Mouse (Mus musculus) left cerebral cortex, postnatal 25 days (tissue): ENCODE results near the gene Dleu7. TPM values are rescaled to one million over a fixed set of nuclear protein-coding genes. Genes with fewer than 3 reads are reported as not detected.

ENCODE experiments used
- DNase-seq, 2 experiments: peaks; one replicate each; pipeline ENCODE4 v3.0.0; 2022; ENCODE audit warnings: low spot score in 2 of 2, mixed read lengths in 1 of 2
- intact Hi-C: fragments of 180-260 bp; cut with DNase I; formaldehyde crosslinking; loops from one replicate; pipeline ENCODE4 v1.15.1; 2025
- total RNA-seq, 2 experiments: library from RNA; stranded (reverse); gene quantifications; 2 replicates each; pipeline ENCODE4 v1.2.3; 2021

The Dleu7 gene
- 1 to 10 TPM; 6.2 to 7.5 TPM for total RNA-seq

DNA sequence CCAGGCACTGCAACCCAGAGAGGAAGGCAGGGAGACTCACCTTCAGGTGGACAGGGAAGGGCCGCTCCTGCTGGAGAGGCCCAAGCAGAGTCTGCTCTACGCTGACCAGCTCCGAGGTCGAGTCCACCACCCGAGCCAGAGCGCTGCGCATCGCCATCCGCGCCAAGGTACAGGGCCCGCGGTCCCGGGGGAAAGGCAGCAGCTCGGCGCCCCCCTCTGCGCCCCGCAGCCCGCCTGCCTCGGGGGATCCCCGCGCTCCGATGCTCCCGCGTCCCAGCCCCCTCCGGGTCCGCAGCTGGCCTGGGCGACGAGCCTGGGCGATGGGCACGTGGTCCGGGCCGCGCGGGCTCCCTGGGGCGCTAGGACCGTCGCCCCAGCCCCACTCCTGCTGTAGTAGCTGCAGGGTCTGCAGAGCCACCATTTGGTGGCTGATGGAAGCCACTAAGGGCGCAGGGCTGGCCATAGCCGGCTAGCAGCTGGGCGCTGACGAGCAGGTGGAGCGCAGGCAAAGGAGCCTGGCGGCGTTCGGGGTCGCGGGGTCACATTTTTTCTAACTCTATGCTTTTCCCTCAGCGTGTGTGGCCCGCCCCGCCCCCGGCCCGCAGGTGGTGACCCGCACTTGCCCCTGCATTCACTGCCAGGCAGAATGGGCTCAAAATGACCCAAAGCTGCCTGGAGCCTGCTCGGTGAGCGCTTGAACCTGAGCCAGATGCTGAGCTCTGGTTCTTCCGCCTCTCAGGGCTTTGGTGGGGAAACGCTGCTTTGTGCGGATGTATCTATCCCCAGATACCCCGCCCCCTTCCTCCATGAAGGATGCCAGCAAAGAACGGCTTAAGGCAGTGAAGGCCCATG, at the start of gene Dleu7, which contains the start of gene Rnaseh2b:
Dleu7 (minus strand) TSS at position 560 of the 852 bp plus-strand sequence.
Rnaseh2b (plus strand) TSS at position 102 of the 852 bp plus-strand sequence.
- peak; percentile 9 to 25 for DNase-seq
- intact Hi-C loops = no loop called here

DNA sequence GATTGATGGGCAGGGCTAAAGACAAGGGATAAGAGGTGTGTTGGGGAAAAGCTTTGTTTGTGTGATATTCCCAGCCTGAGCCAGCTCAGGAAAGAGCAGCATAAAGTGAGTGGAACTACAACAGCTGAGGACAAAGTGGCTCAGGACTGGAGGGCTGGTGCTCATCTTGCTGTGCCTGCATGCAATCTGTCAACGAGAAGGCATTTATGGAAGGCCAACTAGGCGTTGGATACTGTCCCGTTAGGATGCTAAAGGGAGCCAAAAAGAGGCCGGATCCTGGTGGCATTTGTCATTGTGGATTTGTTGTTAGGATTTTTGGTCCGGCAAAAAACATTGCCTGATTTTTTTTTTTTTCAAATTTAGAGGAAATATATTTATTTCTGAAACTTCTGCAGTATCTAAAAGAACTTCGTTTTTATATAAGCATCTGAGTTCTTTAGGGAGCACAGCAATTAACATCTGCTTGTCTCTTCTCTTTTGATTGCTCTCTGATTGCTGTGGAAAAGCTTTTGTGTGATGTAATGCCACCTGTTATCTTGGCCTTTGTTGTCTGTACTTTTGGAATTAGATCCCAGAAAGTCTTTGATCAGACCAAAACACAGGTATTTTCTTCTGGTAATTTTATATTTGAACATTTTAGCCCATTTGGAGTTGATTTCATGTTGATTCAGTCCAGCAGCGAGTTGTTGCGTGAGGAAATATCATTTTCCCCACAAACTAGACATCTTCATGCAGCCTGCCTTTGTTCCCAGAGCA, 49.2 kb upstream of the Dleu7 start:
- DNase-seq = no peak
- intact Hi-C loops = no loop called here

DNA sequence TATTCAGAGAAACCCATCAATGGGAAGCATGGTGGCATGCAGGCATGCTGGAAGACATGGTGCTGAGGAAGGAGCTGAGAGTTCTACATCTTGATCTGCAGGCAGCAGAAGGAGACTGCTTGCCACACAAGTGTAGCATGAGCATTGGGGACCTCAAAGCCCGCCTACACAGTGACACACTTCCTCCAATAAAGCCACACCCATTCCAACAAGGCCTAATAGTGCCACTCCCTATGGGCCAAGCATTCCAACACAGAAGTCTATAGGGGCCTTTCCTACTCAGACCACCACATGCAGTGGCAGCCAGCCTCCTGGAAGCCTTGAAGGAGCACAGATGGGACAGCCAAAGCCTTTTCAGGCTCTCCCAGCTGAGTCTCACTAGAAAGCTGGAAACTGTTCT, 46.3 kb upstream of the Dleu7 start:
- DNase-seq = no peak
- intact Hi-C loops = no loop called here

DNA sequence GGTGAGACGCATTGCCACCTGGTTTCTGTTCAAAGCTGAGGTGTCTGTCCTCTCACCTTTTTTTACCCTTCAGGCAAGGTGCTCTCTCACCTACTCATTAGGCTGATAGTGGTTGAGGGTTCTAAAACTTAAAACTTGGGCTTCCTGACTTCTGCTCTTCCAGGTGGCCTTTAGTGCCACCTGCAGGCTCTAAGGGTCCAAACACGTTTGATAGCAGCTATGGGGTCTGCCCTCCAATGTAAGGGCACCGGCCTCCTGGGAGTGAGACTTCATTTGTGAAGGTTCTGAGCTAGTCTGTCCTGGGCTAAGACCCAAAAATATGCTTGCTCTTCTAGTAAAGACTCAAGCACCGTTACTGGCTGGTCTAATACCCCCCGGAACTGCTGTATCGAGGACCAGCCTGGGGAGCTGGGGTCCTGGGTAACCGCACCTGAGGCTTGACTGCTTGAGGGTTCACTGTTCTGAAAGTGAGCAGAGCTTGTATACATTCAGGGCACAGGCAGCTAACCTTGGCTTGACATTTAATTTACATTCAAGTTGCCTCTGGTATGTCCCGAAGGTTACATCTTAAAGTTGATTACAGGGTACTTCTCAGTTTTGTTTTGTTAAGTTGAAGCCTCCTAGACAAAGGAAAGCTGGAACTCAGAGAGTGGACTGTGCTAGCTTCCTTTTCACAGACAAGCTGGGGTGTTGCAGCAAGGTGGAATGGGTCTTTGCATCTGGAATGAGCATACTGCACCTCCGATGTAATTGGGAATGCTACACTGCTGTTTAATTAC, 41.3 kb upstream of the Dleu7 start:
- intact Hi-C loops = loop anchor here (5.0 kb wide), 2 partner anchors 123 to 762 kb away; partner anchors contain the start of gene Gucy1b2
- no peak for DNase-seq

DNA sequence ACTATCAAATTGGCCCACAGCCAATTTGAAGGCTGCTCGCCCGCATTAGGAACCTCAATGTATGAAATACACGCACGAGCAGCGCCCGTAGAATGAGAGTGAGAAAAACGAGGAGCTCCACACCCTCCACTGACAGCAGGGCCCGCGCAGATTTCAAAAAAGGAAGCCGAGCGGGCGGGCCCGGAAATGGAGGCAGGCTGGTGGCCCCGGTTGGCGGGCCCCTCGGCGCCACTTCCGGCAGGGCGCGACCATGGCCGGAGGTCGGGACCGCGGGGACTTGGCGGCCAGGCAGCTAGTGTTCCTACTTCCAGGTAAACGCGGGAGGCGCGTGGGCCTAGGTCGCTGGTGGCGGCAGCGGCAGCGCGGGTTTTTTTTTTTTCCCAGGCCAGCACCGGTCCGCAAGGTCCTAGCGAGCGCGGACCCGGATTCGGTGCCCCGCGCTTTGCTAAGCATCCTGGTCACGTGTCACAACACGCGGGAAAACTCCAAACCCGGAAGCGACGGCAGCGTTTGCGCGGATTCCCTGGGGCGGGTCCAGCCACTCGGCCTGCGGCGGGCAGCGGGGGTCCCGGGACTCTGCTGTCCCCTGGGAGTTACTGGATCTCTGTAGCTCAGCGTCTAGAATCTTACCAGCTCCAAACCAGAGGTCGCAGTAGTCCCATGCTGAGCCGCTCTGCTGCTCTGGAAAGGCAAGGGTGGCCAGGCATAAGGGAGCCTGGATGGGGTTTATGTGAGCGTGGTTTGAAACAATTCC, 39.2 kb upstream of the Dleu7 start:
- intact Hi-C loops = loop anchor here (5.0 kb wide), 2 partner anchors 125 to 760 kb away; partner anchors contain the start of gene Gucy1b2
- DNase-seq = peak; percentile 85 to 87

DNA sequence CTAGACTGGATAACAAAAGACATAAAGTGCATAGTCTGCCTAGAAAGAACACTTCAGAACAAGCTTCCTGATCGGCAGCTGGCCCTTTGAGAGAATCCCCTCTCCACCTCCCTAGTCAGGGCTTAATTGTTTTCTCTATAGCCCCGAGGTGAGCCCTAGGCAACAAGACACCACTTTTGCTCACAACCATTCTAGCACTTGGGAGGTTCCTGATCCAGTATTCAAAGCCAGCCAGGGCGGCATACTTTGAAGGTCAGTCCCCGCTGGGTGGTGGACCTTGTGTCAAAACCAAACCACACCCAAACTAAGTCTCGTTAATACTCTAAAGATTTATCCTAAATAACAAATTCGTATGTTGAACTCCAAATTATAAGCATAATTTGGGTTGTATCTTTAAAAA, 38.6 kb upstream of the Dleu7 start:
- no peak for DNase-seq
- intact Hi-C loops = loop anchor here (5.0 kb wide), 2 partner anchors 126 to 759 kb away; partner anchors contain the start of gene Gucy1b2

DNA sequence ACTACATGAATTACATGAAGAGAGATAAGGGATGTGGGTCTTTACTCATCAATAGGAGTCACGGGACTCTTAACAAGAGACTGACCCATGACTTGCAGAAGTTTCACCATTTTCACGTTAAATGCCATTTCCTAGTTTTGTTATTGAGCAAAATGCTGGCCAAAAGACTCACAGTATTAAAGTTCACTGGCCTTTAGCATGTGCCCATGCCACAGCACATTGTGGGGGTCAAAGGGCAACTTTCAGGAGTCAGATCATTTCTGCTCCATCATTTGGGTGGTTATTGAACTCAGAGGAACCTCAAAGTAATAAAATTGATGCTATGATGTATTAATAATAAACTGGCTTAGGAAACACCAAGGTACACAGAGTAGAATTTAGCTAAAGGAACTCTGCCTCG, 36.8 kb upstream of the Dleu7 start:
- intact Hi-C loops = loop anchor here (5.0 kb wide), 2 partner anchors 128 to 757 kb away; partner anchors contain the start of gene Gucy1b2
- DNase-seq = no peak

DNA sequence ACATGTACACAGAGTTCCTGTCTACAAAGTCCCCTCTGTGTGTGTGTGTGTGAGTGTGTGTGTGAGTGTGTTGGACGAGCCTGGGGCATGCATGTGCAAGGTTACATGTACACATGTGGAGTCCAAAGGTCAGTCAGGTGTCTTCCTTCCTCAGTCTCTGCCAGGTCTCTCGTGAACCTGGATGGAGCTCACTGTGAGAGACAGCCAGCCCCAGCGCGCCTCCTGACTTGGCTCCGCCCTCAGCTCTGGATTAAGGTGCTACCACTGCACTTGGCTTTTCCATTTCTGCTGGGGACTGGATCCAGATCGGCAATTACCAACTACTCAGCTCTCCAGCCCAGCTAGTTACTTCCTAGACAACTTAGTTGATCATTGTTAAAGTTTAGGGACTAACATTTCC, 35.8 kb upstream of the Dleu7 start:
- intact Hi-C loops = no loop called here
- DNase-seq = no peak

DNA sequence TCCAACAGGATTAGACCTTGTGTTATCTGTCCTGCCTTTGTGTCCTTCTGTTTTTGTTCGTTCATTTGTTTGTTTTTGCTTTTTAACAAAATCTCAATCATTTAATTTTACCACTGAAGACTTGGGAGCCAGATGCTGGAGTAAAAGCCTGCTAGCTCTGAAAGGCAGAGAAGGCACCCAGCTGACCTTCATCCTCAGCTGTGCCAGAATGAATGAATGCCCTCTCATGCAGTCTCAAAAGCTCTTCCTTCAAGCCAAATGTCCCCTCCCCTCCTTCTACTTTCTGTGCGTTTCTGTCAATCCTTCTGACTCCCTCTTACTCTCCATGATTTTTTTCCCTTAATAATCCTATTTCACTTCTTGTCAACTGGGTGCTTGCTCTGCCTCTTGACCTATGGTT, 34.3 kb upstream of the Dleu7 start:
- intact Hi-C loops = no loop called here
- no peak for DNase-seq

DNA sequence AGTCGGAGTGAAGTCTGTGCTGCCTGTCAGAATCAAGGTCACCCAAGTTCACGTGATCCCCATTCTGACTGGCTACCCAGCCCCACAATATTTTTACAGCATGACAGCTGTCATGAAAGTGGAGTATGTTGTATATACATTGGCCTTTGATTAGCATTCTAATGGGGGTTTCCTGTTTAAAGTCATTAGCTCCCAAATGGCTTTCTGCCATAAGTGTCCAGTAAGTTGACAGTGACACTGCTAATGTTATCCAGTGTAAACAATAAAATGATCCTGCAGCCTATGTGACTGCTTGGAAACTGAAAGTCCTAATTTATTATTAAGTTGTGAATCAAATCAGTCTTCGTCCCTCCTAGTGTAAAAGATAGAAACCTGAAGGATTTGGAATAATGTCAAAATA, 33.2 kb upstream of the Dleu7 start:
- intact Hi-C loops = no loop called here
- DNase-seq = no peak

DNA sequence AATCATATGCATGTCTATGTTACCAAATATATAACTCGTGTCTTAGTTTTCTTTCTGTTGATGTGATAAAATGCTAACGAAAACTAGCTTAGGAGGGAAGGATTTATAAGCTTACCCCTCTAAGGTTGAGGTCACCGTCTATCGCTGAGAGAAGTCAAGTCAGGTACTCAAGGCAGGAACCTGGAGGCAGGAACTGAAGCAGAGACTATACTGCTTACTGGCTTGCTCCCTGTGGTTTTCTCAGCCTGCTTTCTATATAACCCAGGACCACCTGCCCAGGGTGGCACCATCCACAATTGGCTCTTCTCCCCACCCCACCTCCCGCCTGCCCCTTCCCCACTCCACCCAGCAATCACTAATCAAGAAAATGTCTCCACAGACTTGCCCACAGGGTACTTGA, 32.1 kb upstream of the Dleu7 start:
- intact Hi-C loops = no loop called here
- no peak for DNase-seq

DNA sequence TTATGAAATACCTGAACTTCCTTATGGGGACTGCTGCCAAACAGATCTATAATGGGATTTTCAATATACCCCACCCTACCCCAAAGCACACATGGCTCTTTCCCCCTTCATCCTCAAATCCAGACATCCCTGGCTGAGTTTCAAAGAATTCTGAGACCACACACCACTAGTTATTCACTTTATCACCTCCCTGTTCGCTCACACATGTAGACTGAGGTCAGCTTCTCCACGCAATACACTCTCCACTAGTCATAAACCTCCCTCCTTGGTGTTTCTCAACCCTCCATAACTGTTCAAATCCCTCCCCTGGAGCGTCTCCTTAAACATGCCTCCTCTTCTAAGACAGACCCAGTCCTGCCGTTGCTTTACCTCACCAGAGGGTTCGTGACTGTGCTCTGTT, 30.6 kb upstream of the Dleu7 start:
- no peak for DNase-seq
- intact Hi-C loops = no loop called here

DNA sequence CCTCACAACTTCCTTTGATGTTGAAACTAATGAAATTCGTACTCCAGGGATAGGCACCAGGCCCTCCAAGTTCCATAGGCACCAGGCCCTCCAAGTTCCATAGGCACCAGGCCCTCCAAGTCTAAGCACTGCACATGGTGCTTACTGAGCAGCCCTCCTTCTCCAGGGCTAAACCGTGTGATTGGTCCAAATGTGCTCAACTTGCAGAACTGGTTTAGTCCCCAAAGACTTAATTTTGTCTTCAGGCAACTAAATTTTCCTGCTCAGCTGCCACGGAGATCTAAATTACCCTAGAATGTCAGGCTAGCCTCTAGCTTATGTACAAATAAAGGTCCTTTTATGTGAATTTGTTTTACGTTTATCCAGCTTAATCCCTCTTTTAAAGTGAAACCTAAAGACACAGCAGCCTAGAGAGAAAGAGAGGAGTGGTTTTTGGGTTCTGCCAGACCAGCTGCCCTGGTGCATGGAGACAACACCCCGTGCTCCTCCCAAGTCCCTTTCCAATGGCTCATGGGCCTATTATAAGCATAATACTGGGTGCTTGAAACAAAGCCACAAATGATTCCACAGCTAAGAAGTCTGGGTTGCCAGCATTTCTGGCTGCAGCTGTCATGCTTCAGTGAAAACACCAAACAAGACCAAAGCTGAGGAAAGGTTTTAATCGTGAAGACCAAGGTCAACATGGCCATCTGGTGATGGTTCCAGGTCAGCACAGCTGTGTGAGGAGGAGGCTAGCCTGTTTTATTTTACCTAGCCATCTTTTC, 29.9 kb upstream of the Dleu7 start:
- intact Hi-C loops = no loop called here
- DNase-seq = no peak

DNA sequence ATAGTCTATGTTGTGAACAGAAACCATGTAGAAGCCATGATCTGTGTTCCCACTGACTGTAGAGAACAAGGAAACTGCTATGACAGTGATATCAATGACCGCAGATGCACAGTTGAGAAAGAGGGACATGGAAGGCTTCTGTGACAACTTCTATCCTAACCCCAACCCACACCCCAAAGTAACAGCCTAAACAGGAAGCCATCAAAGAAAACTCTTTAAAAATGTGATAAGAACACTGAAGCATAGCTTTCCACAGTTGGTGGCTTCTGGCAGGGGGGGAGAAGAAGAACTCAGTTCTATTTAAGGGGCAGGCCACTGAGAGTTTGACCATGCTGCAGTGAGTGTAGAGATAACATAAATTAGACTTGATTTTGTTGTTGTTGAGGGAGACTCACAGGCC, 18.8 kb upstream of the Dleu7 start:
- intact Hi-C loops = no loop called here

DNA sequence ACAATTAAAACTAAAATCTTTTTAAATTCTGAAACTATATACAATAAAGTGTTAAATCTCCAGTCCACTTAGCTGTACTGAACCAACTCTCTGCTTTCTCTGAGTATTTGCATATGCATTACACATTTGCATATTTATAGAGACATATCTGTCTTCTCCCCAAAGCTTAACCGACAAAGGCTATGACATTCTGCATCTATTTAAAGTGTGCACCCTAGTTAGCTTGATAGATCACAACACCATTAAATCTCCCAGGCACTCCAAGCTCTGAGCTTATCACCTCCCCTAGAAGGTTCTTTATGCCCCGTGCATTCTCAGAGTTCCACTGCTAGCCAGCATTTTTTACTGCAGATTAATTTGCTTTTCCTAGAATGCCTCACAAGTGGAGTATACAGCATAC, 16.2 kb upstream of the Dleu7 start:
- no peak for DNase-seq
- intact Hi-C loops = no loop called here

More for the DNA sequence above, 18.8 kb upstream of the Dleu7 start:
- DNase-seq = no peak

DNA sequence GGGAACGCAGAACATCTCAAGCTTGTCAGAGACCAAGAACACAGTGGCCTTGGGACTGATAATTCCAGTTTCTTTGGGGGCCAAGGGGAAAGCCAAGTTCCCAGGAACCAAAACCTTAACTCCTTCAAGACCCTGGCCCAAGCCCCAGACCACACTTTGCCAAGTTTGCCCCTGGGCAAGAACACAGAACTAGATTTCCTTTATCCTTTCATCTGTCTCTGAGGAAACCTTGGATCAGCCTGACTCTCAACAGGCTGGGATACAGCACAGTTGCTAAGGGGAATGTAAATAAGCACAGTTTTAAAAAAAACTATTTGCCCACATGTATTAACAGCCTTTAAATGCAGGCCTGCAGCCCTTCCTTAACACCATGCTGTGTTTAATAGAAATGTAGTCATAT, 14.7 kb upstream of the Dleu7 start:
- intact Hi-C loops = no loop called here
- DNase-seq = no peak

DNA sequence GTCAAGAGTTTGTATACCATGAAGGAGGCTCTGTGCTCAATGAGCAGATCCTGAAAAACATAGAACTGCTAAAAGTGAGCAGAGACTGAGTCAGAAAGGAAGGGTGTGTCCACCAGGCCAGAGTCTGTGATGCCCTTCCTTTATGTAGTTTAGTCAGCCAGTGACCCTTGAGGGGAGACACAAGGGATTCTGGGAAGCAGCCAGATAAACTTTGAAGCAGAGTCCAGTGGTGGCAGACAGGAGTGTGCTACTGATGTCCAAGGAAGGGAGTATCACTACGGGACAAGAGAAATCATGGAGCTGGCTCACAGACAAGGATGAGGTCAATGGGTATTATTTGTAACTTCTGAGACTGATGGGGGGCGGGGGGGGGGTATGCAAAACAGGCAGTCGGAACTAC, 7.2 kb upstream of the Dleu7 start:
- DNase-seq = no peak
- intact Hi-C loops = no loop called here

DNA sequence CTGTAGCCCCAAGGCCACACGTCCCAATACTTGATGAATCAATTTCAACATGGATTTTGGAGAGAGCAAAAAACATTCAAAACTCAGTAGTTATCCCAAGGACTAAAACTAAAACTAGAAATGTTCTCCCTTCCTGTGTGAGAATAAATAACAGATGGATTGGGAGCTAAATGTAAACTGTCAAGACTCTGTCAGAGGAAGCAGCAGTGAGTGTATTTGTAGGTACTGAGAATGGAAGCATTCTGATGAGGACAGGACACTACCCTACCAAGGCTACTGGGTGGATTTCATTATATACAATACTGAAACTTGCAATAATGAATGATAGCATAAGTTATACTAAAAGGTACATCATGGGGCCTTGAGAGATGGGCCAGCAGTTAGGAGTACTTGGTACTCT, 6.0 kb upstream of the Dleu7 start:
- intact Hi-C loops = no loop called here
- peak in 1 of 2 experiments; percentile 14 for DNase-seq

DNA sequence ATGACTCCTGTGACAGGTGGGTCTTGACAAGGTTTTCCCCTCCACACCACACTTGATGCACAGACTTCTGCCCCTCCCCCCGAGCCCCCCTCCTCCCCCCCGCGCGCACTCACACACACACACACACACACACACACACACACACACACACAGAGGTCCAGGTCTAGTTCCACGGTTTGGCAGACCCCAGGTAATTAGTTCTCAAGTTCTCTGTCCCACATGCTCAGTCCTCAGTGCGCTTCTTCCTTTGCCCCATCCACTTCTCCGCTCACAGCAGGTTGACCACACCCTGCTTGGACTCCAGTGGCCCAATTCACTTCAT, 720 bp downstream of the Dleu7 start:
- intact Hi-C loops = no loop called here
- DNase-seq = no peak
